Mouse (Mus musculus): ENCODE measurements around the gene Taf10.
A peak's percentile ranks its signal among the peaks of the same experiment; 100 is the strongest.

Gene Taf10

DNA sequence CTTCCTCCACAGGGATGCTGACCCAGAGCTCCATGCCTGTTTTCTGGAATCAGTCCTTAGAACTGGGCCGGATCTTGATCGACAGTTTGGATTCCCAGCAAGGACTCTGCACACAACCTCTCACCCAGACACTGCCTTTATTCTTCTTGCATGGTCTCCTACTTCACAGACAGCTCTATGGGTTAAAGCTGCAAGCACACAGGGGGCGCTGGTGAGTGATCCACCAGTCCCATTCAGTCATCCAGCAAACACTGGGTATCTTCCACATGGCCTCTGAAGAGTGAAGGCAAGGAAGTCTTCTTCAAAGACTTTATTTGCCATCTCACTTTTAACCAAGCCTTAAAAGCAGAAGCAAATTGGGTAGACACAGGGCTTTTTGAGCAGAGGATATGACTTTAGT is 28.8 kb downstream of the Taf10 start:
- DNase-seq, result no peak

DNA sequence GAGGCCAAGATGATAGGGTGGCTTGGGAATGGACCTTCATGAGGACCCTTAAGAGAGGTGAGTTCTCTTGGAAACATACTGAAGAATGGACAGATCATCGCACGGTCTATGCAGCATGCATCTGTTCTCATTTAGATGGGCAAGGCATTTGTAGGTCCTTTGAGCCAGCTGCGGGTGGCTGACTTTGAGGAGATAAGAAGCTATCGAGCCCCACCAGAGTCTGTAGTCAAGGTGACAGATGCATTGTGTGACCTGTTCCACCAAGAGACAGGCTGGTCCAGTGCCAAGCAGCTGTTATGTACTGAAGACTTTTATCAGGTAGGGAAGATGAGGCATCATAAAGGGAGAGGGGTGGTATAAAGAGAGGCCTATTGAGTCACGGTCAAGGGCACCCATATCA is 35.4 kb downstream of the Taf10 start:
- DNase-seq, result no peak

DNA sequence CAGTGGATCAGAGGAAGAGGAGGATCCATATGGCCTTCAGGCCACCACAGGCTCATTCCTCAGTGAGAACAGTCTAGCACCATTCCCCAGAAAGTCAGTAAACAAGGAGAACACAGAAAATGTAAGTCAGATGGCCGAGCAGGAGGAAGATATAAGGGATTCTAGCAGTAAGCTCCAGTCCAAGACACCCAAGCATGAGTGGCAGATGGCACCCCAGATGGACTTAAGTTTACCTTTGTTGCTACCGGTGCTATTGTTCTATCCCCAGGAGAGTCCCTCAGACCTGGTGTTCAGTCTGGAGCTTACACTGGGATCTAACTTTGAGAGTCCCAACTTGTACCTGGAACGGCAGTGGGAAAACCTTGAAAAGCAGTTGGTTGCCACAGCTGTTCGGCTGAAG is 40.3 kb downstream of the Taf10 start:
- DNase-seq, result peak; percentile 59

DNA sequence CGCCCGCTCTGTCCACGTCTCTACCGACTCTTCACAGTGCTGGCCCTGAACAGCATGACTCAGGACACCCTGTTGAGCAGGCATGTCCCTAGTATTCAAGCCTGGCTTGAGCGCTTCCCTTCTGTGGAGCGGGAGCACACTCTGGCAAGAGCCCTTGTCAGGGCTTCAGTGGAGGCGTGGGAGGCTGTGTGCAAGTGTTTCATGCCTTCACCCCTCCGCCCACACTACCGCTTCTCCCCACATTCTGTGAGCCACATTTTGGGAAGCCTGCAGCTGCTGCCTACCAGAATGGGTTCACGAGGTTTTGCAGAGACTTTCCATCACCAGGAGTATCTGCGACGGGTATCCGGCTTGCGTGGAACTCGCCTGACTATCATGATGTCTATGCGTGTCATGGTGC is 41.0 kb downstream of the Taf10 start:
- peak; percentile 39 for DNase-seq

DNA sequence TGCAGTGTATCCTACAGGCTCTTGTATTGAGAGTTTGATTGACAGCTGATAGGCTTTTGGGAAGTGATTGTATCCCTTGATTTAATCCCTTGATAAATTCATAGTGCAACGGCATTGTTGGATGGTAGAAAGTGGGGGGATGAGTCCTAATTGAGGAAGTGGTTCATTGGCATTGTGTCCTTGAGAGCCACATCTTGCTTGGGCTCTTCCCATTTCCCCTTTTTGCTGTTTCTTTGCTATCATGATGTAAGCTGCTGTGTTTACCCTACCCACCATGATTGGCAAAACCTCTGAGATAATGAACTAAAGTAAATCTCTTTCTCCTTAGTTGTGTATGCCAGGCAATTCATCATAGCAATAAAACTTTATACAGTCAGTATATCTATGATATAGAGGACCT is 53.3 kb downstream of the Taf10 start:
- no peak for DNase-seq

Data from cerebellum, adult 9-11 months (tissue).